Mouse (Mus musculus) olfactory bulb, adult 2 months (tissue): ENCODE results near the gene Txndc11.

ENCODE experiments used
- CTCF ChIP-seq: fragments of 200-500 bp; IDR thresholded peaks from 2 replicates; pipeline ENCODE4 v1.5.1; 2012; ENCODE audit warnings: low read depth, mild to moderate bottlenecking, low read length, moderate library complexity; ENCODE audit not compliant: insufficient read depth
- POLR2A ChIP-seq: fragments of 200-500 bp; IDR thresholded peaks from 2 replicates; pipeline ENCODE4 v1.6.1; 2012; ENCODE audit warnings: mild to moderate bottlenecking, low read depth, low read length, moderate library complexity; ENCODE audit not compliant: insufficient read depth

GRCm38 (mm10) chr16:11154500-11154899 is 20.1 kb upstream of the Txndc11 start:
- TF ChIP-seq POLR2A (no peak), CTCF (no peak)
